Mouse (Mus musculus): Measurements from ENCODE around the gene Lmcd1. TPM values are rescaled to one million over a fixed set of nuclear protein-coding genes. Genes with fewer than 3 reads are reported as not detected.

The Lmcd1 gene
- polyA plus RNA-seq, 1 experiment: not detected

- Histone ChIP-seq H3K4me1 (ENCODE audit: control insufficient read depth, insufficient read depth, low read length) (no peaks in the 10 kb centered on the region), H3K4me3 (ENCODE audit: insufficient read depth, low read length) (no peak overlapping the region), H3K27ac (ENCODE audit: insufficient read depth, low read depth, low read length) (no peak overlapping the region)
- no peak for TF ChIP-seq POLR2A (IDR thresholded peaks at IDR 0.05; ENCODE audit: borderline replicate concordance, low read depth, low read length)
- TF ChIP-seq CTCF (IDR thresholded peaks at IDR 0.05; ENCODE audit: low read depth, low read length): no peak
Observed at GRCm38 (mm10) chr6:112309330-112309938, 35.9 kb downstream of the Lmcd1 start.

- no peak overlapping the region for H3K4me3 ChIP-seq (ENCODE audit: insufficient read depth, low read length)
- H3K27ac ChIP-seq (ENCODE audit: insufficient read depth, low read depth, low read length): no peak overlapping the region
- no peaks in the 10 kb centered on the region for H3K4me1 ChIP-seq (ENCODE audit: control insufficient read depth, insufficient read depth, low read length)
- TF ChIP-seq POLR2A (IDR thresholded peaks at IDR 0.05; ENCODE audit: borderline replicate concordance, low read depth, low read length): no peak
Observed at GRCm38 (mm10) chr6:112311385-112311784, 37.8 kb downstream of the Lmcd1 start.

GRCm38 (mm10) chr6:112319449-112319848 lies 45.9 kb downstream of the Lmcd1 start:
- Histone ChIP-seq H3K27ac (ENCODE audit: insufficient read depth, low read depth, low read length) (no peak overlapping the region), H3K4me3 (ENCODE audit: insufficient read depth, low read length) (no peak overlapping the region), H3K4me1 (ENCODE audit: control insufficient read depth, insufficient read depth, low read length) (no peaks in the 10 kb centered on the region)
- TF ChIP-seq POLR2A (IDR thresholded peaks at IDR 0.05; ENCODE audit: borderline replicate concordance, low read depth, low read length) (no peak), CTCF (IDR thresholded peaks at IDR 0.05; ENCODE audit: low read depth, low read length) (no peak)

GRCm38 (mm10) chr6:112320679-112321078 lies 47.1 kb downstream of the Lmcd1 start:
- no peak overlapping the region for H3K27ac ChIP-seq (ENCODE audit: insufficient read depth, low read depth, low read length)
- TF ChIP-seq CTCF (IDR thresholded peaks at IDR 0.05; ENCODE audit: low read depth, low read length) (no peak), POLR2A (IDR thresholded peaks at IDR 0.05; ENCODE audit: borderline replicate concordance, low read depth, low read length) (no peak)
- no peak overlapping the region for H3K4me3 ChIP-seq (ENCODE audit: insufficient read depth, low read length)
- H3K4me1 ChIP-seq (ENCODE audit: control insufficient read depth, insufficient read depth, low read length): no peaks in the 10 kb centered on the region

GRCm38 (mm10) chr6:112322916-112323315 lies 49.4 kb downstream of the Lmcd1 start:
- Histone ChIP-seq H3K27ac (ENCODE audit: insufficient read depth, low read depth, low read length) (no peak overlapping the region), H3K4me1 (ENCODE audit: control insufficient read depth, insufficient read depth, low read length) (no peaks in the 10 kb centered on the region), H3K4me3 (ENCODE audit: insufficient read depth, low read length) (no peak overlapping the region)
- TF ChIP-seq CTCF (IDR thresholded peaks at IDR 0.05; ENCODE audit: low read depth, low read length) (no peak), POLR2A (IDR thresholded peaks at IDR 0.05; ENCODE audit: borderline replicate concordance, low read depth, low read length) (no peak)

- TF ChIP-seq POLR2A (IDR thresholded peaks at IDR 0.05; ENCODE audit: borderline replicate concordance, low read depth, low read length): no peak
- no peak for TF ChIP-seq CTCF (IDR thresholded peaks at IDR 0.05; ENCODE audit: low read depth, low read length)
- H3K4me3 ChIP-seq (ENCODE audit: insufficient read depth, low read length): no peak overlapping the region
- H3K4me1 ChIP-seq (ENCODE audit: control insufficient read depth, insufficient read depth, low read length): no peaks in the 10 kb centered on the region
- H3K27ac ChIP-seq (ENCODE audit: insufficient read depth, low read depth, low read length): no peak overlapping the region
Observed at GRCm38 (mm10) chr6:112325213-112325612, 51.7 kb downstream of the Lmcd1 start.

- Histone ChIP-seq H3K4me1 (ENCODE audit: control insufficient read depth, insufficient read depth, low read length) (no peaks in the 10 kb centered on the region), H3K4me3 (ENCODE audit: insufficient read depth, low read length) (no peak overlapping the region), H3K27ac (ENCODE audit: insufficient read depth, low read depth, low read length) (no peak overlapping the region)
- TF ChIP-seq CTCF (IDR thresholded peaks at IDR 0.05; ENCODE audit: low read depth, low read length) (no peak), POLR2A (IDR thresholded peaks at IDR 0.05; ENCODE audit: borderline replicate concordance, low read depth, low read length) (no peak)
Observed at GRCm38 (mm10) chr6:112327793-112328192, 54.2 kb downstream of the Lmcd1 start.

- H3K4me3 ChIP-seq (ENCODE audit: insufficient read depth, low read length): no peak overlapping the region
Observed at GRCm38 (mm10) chr6:112330520-112331222, 57.1 kb downstream of the Lmcd1 start.

GRCm38 (mm10) chr6:112331223-112331598 lies 57.7 kb downstream of the Lmcd1 start:
- TF ChIP-seq CTCF (IDR thresholded peaks at IDR 0.05; ENCODE audit: low read depth, low read length) (no peak), POLR2A (IDR thresholded peaks at IDR 0.05; ENCODE audit: borderline replicate concordance, low read depth, low read length) (no peak)
- Histone ChIP-seq H3K27ac (ENCODE audit: insufficient read depth, low read depth, low read length) (no peak overlapping the region), H3K4me1 (ENCODE audit: control insufficient read depth, insufficient read depth, low read length) (no peaks in the 10 kb centered on the region), H3K4me3 (ENCODE audit: insufficient read depth, low read length) (no peak overlapping the region)

More at GRCm38 (mm10) chr6:112330520-112331222, 57.1 kb downstream of the Lmcd1 start:
- H3K27ac ChIP-seq (ENCODE audit: insufficient read depth, low read depth, low read length): no peak overlapping the region
- no peaks in the 10 kb centered on the region for H3K4me1 ChIP-seq (ENCODE audit: control insufficient read depth, insufficient read depth, low read length)
- no peak for TF ChIP-seq POLR2A (IDR thresholded peaks at IDR 0.05; ENCODE audit: borderline replicate concordance, low read depth, low read length)
- no peak for TF ChIP-seq CTCF (IDR thresholded peaks at IDR 0.05; ENCODE audit: low read depth, low read length)

- TF ChIP-seq CTCF (IDR thresholded peaks at IDR 0.05; ENCODE audit: low read depth, low read length) (no peak), POLR2A (IDR thresholded peaks at IDR 0.05; ENCODE audit: borderline replicate concordance, low read depth, low read length) (no peak)
- Histone ChIP-seq H3K4me3 (ENCODE audit: insufficient read depth, low read length) (no peak overlapping the region), H3K27ac (ENCODE audit: insufficient read depth, low read depth, low read length) (no peak overlapping the region), H3K4me1 (ENCODE audit: control insufficient read depth, insufficient read depth, low read length) (no peaks in the 10 kb centered on the region)
Observed at GRCm38 (mm10) chr6:112333930-112334329, 60.4 kb downstream of the Lmcd1 start.
